Mouse (Mus musculus) cortical plate, adult 2 months (tissue): ENCODE measurements around the gene Gdf7.

Experiments used
- CTCF ChIP-seq: fragments of 200-500 bp; IDR thresholded peaks from 2 replicates; pipeline ENCODE4 v1.5.1; 2011; ENCODE audit warnings: mild to moderate bottlenecking, control low read depth, low read length; ENCODE audit not compliant: insufficient read depth; ENCODE audit errors: extremely low read depth
- POLR2A ChIP-seq: fragments of 200-500 bp; IDR thresholded peaks from 2 replicates; pipeline ENCODE4 v1.6.1; 2011; ENCODE audit warnings: mild to moderate bottlenecking, low read length, control low read depth; ENCODE audit not compliant: insufficient read depth; ENCODE audit errors: extremely low read depth

- TF ChIP-seq CTCF, result no peak
- no peak for TF ChIP-seq POLR2A
Observed at GRCm38 (mm10) chr12:8305258-8305657, 3.5 kb upstream of the Gdf7 start.
